Mouse (Mus musculus): Measurements from ENCODE around the gene Adgrg5. TPM values are rescaled to one million over a fixed set of nuclear protein-coding genes. Genes with fewer than 3 reads are reported as not detected.

The Adgrg5 gene
- polyA plus RNA-seq, 1 experiment from 2014 or later = not detected

DNA sequence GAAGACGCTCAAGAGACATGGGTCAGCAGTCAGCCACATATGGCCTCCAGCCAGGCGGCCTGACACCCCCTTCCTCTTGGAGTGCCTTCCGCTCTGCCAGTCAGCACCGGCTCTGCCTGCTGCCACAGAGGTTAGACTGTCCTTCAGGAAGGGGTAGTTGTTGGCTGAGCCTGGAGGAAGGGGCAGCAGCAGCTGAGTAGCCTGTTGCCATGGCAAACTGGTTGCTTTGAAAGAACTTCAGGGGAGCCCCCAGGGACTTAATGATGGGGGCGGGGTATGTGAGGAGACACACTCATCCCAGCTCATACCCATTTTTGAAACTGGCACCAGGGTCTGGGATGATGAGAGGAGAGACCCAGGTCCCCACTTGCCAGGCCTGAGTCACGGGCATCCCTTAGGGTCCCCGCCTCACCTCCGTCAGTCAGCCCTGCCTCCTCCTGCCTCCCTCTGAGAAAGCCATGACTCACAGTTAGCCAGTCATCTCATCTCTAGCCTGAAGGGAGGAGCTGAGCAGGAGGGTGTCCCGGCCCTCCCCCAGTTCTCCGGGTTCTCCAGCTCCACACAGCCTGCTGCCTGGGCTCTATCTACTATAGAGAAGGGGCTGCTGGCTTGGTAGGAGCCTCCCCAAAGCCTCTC is 60.5 kb downstream of the Adgrg5 start:
- H3K4me3 ChIP-seq (replicated peaks) = no peak overlapping the region
- peaks cover 24% of the 10 kb centered on the region for H3K4me1 ChIP-seq (replicated peaks)
- no peak overlapping the region for H3K9ac ChIP-seq (replicated peaks)
- peaks cover 3% of the 10 kb centered on the region; the same call in 1 of the 2 replicates for H3K27me3 ChIP-seq
- peak; percentile 57; the same call in 1 of the 2 replicates for ATAC-seq (ENCODE audit: insufficient number of reproducible peaks, insufficient read depth, low FRiP score, low TSS enrichment, low read depth)
- H3K36me3 ChIP-seq = no peaks in the 10 kb centered on the region
- H3K4me2 ChIP-seq = 0 out of 2 replicates have a peak overlapping the region, but pooled peaks have one; percentile 2
- no peaks in the 10 kb centered on the region for H3K9me3 ChIP-seq
- WGBS = 25% methylated on average over 10 of the region's 10 CpGs
- no peak overlapping the region for H3K27ac ChIP-seq

DNA sequence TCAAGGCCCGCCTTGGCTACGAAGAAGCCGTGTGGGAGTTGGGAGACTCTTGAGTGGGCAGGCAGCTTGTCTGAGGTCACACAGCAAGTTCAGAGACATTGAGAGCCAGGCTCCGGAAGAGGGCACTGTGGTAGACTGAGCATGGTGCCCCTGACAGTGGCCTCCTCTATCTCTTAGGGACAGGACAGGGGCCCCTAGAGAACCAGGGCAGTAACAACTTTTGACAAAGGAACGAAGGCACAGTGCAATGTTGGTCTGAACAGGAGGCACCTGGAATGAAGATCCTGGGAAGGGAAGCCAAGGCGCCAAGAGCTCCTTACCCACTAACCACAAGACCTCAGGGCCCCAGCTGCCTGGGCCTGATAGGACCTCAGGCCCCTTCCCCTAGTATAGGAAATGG is 61.5 kb downstream of the Adgrg5 start:
- Histone ChIP-seq H3K27me3 (no peaks in the 10 kb centered on the region; the same call in 1 of the 2 replicates), H3K27ac (no peak overlapping the region), H3K4me2 (no peak overlapping the region), H3K4me3 (replicated peaks) (no peak overlapping the region), H3K9ac (replicated peaks) (no peak overlapping the region), H3K36me3 (no peaks in the 10 kb centered on the region), H3K9me3 (no peaks in the 10 kb centered on the region), H3K4me1 (replicated peaks) (peaks cover 24% of the 10 kb centered on the region)
- ATAC-seq (ENCODE audit: insufficient number of reproducible peaks, insufficient read depth, low FRiP score, low TSS enrichment, low read depth) = no peak
- 79% methylated on average over 6 of the region's 6 CpGs for WGBS

DNA sequence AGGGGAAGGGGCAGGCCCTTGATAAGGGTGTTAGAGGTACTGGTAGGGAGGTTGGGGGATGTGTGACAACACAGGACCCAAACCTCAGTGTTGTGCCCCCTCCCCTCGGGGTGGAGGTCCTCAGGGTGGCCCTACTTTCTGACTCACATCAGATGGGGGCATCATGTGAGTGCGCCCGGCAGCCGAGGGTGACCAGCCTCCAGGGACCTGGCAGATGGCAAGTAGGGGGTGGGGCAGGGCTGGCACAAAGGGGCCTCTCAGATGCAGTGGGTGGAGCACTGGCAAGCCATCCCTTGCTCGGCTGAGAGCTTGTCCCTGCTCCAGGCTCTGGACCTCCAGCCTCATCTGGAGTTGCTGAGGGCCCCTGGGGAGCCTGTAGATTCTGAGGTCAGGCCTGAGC is 63.2 kb downstream of the Adgrg5 start:
- peaks cover 24% of the 10 kb centered on the region for H3K4me1 ChIP-seq (replicated peaks)
- no peak overlapping the region for H3K4me2 ChIP-seq
- H3K27me3 ChIP-seq = peaks cover 14% of the 10 kb centered on the region
- no peak for ATAC-seq (ENCODE audit: insufficient number of reproducible peaks, insufficient read depth, low FRiP score, low TSS enrichment, low read depth)
- no peaks in the 10 kb centered on the region for H3K9me3 ChIP-seq
- H3K9ac ChIP-seq (replicated peaks) = 0 out of 2 replicates have a peak overlapping the region, but pooled peaks have one; percentile 5
- no peak overlapping the region for H3K27ac ChIP-seq
- WGBS = 54% methylated on average over 5 of the region's 5 CpGs
- no peak overlapping the region for H3K4me3 ChIP-seq (replicated peaks)
- H3K36me3 ChIP-seq = no peaks in the 10 kb centered on the region

DNA sequence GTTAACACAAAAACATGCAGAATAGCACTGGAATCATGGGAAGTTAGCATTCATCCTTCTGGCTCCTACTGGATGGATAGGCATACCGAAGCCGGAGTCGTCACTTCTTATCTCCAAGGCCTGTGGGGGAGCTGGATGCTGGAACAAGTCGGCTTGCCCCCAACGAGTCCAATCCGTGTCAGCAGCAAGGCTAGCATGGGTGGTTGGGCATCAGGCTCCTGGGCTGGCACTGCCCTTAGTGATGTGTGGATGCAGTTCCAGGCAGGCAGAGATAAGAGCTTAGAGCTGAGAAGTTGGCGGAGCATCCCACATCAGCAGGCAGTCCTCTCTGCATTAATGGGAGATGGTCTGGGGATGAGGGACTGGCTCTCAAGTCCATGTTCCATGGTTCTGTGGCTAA is 64.1 kb downstream of the Adgrg5 start:
- peaks cover 14% of the 10 kb centered on the region for H3K27me3 ChIP-seq
- ATAC-seq (ENCODE audit: insufficient number of reproducible peaks, insufficient read depth, low FRiP score, low TSS enrichment, low read depth) = no peak
- no peak overlapping the region for H3K9ac ChIP-seq (replicated peaks)
- no peak overlapping the region for H3K4me3 ChIP-seq (replicated peaks)
- H3K27ac ChIP-seq = no peak overlapping the region
- 87% methylated on average over 7 of the region's 7 CpGs for WGBS
- H3K9me3 ChIP-seq = no peaks in the 10 kb centered on the region
- peaks cover 24% of the 10 kb centered on the region for H3K4me1 ChIP-seq (replicated peaks)
- H3K4me2 ChIP-seq = no peak overlapping the region
- no peaks in the 10 kb centered on the region for H3K36me3 ChIP-seq

DNA sequence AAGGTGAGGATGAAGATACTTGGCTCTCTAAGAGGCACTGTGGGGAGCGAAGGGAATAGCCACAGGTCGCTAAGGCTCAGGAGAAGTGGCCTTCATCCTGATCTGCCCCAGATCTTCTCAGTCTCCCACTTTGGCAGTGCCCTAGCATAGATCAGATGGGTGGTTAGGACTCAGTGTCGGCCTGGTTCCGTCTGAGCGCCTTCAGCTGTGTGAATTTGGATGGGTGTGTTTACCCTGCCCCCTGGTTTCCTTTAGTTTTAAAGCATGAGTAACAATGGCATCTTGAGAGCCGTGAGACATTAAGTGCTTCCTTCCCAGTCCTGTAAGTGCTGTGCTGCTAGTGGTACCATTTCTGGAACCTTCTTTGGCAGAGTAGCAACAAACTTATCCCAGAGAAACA is 65.1 kb downstream of the Adgrg5 start:
- ATAC-seq (ENCODE audit: insufficient number of reproducible peaks, insufficient read depth, low FRiP score, low TSS enrichment, low read depth) = no peak
- H3K27ac ChIP-seq = no peak overlapping the region
- H3K9me3 ChIP-seq = no peaks in the 10 kb centered on the region
- peaks cover 14% of the 10 kb centered on the region for H3K27me3 ChIP-seq
- H3K9ac ChIP-seq (replicated peaks) = no peak overlapping the region
- WGBS = 85% methylated on average over 6 of the region's 6 CpGs
- no peak overlapping the region for H3K4me3 ChIP-seq (replicated peaks)
- no peak overlapping the region for H3K4me2 ChIP-seq
- no peaks in the 10 kb centered on the region for H3K36me3 ChIP-seq
- peaks cover 18% of the 10 kb centered on the region for H3K4me1 ChIP-seq (replicated peaks)

DNA sequence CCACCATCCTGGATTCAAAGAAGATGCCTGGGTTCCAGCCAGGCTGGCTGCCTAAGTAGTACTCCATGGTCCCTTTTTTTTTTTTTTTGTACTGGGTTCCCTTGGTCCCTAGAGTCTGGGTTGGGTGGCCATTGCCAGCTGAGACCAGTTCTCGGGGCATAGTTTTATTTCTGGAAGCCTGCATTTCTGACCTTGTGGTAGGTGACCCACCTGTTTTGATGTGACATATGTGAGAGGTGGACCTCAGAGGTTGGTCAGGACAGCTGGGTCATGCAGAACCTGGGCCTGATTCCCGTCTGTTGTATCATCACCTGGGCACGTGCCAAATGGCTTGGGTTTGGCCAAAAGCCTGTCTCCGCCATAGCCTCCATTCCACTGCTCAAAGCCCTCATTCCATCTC is 66.2 kb downstream of the Adgrg5 start:
- Histone ChIP-seq H3K4me2 (no peak overlapping the region), H3K27ac (no peak overlapping the region), H3K4me1 (replicated peaks) (peaks cover 20% of the 10 kb centered on the region), H3K4me3 (replicated peaks) (no peak overlapping the region), H3K9me3 (no peaks in the 10 kb centered on the region), H3K27me3 (peaks cover 14% of the 10 kb centered on the region), H3K9ac (replicated peaks) (no peak overlapping the region), H3K36me3 (no peaks in the 10 kb centered on the region)
- 86% methylated on average over 4 of the region's 4 CpGs for WGBS
- no peak for ATAC-seq (ENCODE audit: insufficient number of reproducible peaks, insufficient read depth, low FRiP score, low TSS enrichment, low read depth)

DNA sequence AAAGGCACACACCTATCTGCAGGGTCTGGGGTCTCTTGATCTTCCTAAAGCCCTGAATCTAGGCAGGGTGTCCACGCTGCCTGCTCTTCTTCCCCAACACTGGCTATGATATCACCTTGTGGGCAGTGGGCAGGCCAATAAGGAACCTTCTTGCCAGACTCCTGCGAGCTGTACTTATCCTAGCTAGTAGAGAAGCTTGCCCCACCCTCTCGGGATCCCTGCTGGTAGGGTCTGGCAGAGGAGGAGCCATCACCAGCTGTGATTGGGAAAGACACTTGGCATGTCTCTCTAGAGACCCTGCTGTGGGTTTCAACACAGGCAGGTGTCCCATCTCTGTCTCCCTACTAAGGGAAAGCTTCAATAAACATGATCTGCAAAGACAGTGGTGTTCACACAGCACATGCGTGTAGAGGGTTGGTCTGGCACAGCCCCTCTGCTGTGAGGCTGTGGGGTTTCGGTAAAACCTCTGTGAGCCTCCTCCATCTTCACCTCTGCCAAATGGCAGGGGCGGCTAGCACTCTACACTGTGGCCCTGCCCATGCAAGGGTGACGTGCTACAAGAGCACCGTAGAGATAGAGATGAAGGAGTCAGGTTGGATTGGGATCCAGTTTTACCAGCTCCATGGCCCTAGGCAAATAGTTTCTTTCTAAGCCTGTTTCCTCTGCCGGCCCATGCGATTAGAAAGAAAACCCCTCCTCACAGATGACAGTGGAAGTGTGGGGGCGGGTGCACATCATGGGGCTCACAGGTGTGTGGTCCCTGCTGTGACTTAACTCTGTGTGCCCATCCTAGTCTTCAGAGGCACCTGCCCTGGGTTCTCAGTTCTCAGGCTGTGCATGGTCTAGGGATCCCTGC is 67.3 kb downstream of the Adgrg5 start:
- Histone ChIP-seq H3K27ac (no peak overlapping the region), H3K4me3 (replicated peaks) (no peak overlapping the region), H3K27me3 (peaks cover 14% of the 10 kb centered on the region), H3K4me2 (no peak overlapping the region), H3K4me1 (replicated peaks) (peaks cover 28% of the 10 kb centered on the region), H3K9ac (replicated peaks) (no peak overlapping the region), H3K36me3 (no peaks in the 10 kb centered on the region), H3K9me3 (no peaks in the 10 kb centered on the region)
- WGBS = 48% methylated on average over 11 of the region's 11 CpGs
- ATAC-seq (ENCODE audit: insufficient number of reproducible peaks, insufficient read depth, low FRiP score, low TSS enrichment, low read depth) = no peak

DNA sequence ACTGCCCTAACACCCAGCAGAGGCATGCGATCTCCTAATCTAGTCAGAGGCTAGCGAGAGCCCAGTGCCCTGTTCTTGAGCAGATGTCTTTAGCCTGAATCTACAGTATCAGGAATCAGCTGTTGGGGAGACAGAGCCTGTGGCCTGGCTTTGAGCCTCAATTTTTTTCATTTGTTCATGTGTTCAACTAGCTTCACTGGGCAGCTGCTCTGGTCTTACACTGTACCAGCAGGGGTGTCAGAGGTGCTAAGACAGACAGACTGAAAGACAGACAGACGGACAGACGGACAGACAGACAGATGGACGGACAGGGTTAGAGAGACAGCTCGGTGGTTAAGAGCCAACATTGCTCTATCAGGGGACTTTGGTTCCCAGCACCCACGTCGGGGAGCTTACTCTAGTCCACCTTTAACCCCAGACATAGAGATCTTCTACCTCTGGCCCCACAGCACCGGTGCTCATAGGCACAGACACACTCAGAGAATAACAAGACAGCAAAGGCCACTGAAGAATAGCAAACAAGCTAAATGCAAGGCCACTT is 68.0 kb downstream of the Adgrg5 start:
- Histone ChIP-seq H3K4me1 (replicated peaks) (peaks cover 31% of the 10 kb centered on the region), H3K4me2 (no peak overlapping the region), H3K9ac (replicated peaks) (no peak overlapping the region), H3K4me3 (replicated peaks) (no peak overlapping the region), H3K9me3 (no peaks in the 10 kb centered on the region), H3K27me3 (peaks cover 14% of the 10 kb centered on the region), H3K36me3 (no peaks in the 10 kb centered on the region), H3K27ac (no peak overlapping the region)
- ATAC-seq (ENCODE audit: insufficient number of reproducible peaks, insufficient read depth, low FRiP score, low TSS enrichment, low read depth) = no peak
- 81% methylated on average over 9 of the region's 9 CpGs for WGBS

DNA sequence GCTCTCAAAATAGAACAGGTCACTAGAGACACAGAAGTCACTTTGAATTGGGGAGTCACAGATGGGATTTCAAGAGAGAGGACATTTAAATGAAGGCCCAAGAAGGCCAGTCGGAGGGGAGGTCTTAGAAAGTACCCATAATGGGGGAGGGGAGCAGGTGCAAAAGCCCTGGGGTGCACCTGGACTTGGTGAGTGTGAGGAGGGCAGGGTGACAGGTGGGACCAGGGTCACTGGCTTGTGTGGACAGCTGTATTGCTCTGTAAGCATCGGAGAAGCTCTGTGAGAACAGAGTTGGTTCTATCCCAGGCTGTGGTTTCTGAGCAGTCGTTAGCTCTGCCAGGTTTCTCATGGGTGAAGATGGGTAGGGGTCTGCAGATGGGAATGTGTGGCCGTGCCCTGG is 68.5 kb downstream of the Adgrg5 start:
- Histone ChIP-seq H3K4me3 (replicated peaks) (no peak overlapping the region), H3K4me1 (replicated peaks) (peaks cover 32% of the 10 kb centered on the region), H3K9me3 (no peaks in the 10 kb centered on the region), H3K27ac (no peak overlapping the region), H3K4me2 (no peak overlapping the region), H3K9ac (replicated peaks) (no peak overlapping the region), H3K27me3 (peaks cover 14% of the 10 kb centered on the region), H3K36me3 (no peaks in the 10 kb centered on the region)
- 84% methylated on average over 4 of the region's 4 CpGs for WGBS
- no peak for ATAC-seq (ENCODE audit: insufficient number of reproducible peaks, insufficient read depth, low FRiP score, low TSS enrichment, low read depth)

DNA sequence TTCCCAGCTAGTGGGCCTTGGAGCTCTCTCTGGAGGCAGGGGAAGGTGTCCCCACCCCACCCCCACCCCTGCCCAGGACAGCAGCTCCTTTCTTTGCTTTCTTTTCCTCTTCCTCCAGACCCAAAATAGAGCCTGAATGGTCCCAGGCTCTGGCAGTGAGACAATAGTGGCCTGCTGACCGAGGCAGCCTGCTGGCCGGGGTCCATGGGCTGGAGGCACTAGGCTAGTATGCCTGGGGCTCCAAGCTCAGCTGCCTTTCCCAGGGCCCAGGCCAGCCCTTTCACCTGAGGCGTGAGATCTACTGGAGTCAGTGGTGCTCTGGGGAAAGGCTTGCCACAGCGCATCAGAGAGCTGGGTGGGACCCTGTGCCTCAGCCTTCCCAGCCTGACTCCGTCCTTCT is 69.0 kb downstream of the Adgrg5 start:
- Histone ChIP-seq H3K27ac (no peak overlapping the region), H3K4me1 (replicated peaks) (peaks cover 38% of the 10 kb centered on the region)

More for the DNA sequence above, 69.0 kb downstream of the Adgrg5 start:
- Histone ChIP-seq H3K9ac (replicated peaks) (no peak overlapping the region), H3K9me3 (no peaks in the 10 kb centered on the region), H3K4me3 (replicated peaks) (no peak overlapping the region), H3K27me3 (peaks cover 14% of the 10 kb centered on the region), H3K4me2 (no peak overlapping the region), H3K36me3 (no peaks in the 10 kb centered on the region)
- 67% methylated on average over 5 of the region's 5 CpGs for WGBS
- ATAC-seq (ENCODE audit: insufficient number of reproducible peaks, insufficient read depth, low FRiP score, low TSS enrichment, low read depth) = no peak
